Mouse (Mus musculus) induced T-regulatory cell, adult 2 months (primary cell): ENCODE measurements around the gene Fam181a.

Experiments used
- DNase-seq: peaks from one replicate; pipeline ENCODE4 v3.0.0-alpha.2; 2012; ENCODE audit warnings: low read depth

Gene Fam181a

DNA sequence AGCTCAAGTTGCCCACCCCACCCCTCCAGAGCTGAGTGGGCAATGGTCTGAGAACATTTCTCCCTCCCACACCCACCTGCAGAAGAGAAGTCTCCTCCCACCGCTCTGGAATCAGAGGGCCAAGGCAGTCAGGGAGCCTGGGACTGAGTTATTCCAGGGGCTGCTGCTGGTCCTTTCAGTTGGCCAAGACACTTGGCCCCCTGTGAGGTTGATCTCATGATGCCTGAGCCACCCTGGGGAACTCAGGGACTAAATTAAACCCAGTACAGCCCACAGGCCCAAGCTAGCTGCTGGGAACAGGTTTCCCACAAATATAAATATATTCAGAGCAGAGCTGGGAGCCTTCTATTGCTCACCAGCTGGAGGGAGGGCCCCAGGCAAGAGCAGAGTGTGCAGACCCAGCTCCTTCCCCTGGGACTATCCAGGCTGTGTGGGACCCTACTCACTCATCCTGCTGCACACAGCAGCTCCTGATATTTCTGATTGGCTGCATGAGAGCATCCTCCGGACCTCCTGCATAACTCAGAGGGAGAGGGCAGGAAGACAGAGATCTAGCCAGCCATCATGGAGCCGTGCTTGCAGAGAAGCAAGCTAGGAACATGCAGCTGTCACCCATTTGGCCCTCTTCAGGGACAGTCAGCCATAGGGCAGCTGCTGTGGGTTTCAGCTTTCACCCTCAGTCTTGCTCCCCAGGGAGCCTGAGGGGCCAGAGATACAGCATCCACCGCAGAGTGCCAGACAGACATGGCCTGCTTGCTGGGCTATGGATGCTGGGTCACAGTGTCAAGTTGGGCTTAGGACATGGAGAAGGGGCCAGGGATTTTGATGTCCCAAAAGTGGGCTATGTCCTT lies 48.4 kb downstream of the Fam181a start:
- no peak for DNase-seq

DNA sequence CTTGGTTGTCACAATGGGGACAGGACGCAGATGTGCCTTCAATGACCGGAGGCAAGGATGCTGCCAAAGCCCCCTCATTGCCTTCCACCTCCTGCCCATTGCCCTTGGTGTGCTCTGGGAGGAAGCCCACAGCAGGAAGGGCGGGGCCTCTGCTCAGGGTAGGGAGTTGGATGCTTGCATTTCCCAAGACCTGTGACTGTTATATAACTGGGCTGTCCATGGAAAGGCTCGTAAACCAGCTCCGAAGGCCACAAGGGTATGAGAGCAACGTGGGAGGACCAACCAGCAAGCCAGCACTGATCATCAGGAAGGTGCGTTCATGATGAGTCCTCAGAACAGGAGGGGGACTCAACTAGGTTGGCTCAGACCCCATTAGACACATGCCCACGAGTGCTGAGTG lies 50.0 kb downstream of the Fam181a start:
- DNase-seq: no peak

DNA sequence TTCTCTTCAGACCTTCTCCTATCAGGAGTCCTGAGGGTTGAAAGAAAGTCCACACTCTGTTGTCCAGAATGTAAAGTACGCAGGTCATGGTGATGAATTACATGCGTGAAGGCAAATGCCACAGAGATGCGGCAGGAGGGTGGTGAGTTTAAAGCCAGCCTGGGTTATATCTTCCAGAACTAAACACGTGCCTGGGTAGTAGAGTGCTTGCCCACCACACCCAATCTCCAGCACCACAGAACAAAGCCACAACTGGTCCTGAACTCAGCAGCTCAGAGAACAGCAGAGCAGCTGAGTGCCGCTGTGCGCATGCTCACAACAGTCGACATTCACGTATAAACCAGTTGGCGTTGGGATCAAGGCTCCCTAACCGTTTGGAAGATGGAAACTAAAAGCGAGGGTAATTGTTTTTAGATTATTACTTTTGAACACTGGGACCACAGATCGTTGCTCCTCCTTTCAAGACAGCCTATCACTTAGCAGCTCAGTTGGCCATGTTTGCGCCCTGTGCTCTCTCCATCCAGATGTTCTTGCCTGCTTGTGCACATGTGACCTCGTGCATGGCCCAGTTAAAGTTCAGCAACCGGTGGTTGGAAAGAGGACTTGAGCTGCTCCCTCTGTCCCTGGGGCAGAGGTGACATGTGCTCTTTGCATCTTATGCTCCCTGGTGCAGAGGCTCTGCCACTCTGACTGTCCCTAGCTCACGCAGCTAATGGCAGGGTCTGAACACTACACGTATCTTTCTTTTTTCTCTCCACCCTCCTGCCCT lies 50.9 kb downstream of the Fam181a start:
- DNase-seq: no peak

DNA sequence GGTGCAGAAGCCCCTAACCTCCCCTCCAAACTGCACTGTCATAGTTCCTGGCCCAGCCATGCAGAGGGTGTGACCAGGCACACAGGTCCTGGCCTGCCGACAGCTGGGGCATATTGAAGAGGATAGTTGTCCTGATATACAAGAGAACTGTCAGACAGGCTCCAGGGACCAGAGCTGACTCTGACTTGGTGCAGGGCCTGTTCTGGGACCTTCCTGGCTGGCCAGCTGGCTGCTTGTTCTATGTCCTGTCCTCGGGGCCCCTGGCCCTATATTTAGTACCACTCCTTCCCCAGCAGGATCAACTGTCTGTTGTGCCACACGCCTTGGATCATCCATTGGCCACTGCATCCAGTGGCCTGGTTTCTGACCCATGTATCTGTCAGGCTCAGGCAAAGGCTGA lies 51.6 kb downstream of the Fam181a start:
- DNase-seq: no peak
